Comparison of ENCODE assay signal across 1 mouse cellular context in the genomic region with DNA sequence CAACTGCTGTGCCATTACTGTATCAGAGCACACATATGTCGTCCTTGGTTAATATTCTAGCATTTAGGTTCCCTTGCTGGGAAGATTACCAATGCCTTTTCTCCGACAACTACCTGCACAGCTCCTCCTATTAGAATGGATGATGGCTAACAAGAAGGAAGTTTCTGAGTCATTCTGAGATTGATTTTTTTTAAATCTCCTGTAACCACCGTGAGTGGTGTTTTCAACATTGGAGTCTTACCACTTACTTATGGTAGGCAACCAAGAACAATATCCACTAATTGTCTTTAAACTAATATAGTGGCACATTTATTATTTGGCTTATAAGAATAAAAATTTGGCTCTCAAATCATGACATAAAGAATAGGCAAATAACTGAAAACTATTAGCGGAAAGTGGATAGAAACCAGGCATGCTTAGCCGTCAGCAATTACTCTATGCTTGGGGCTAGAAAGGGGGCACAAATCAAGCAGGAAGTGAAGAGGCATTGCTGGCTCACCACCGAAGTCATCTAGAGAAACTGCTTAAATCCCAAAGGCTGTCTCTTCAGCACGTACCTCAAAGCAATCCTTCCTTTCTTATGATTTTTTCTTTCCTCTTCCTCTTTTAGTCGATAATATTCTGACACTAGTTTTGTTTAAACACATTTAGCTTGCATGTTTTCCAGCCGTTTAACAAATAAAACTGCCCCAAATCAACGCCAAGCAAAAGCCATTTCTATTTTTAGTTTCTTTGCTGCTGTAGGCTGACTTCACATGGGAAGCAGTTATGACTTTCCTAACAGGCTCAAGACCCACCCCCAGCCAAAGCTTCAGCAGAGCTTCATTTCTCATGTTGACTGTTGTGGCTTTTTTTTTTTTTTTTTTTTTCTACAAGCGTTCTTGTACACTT.
A peak's percentile ranks its signal among the peaks of the same experiment; 100 is the strongest.
TF ChIP-seq lines count a peak whose summit lies in the region.

No protein-coding gene starts in this region.

TF ChIP-seq in CH12.LX, 34 proteins besides CTCF, POLR2A, EP300 and RAD21 (continued from another document):
- no peak for TF ChIP-seq ELF1 (IDR thresholded peaks at IDR 0.05; ENCODE audit: low read depth, low read length)
- TF ChIP-seq CHD2 (IDR thresholded peaks at IDR 0.05; ENCODE audit: low read length) = peak; percentile 87
- peak; percentile 95 for TF ChIP-seq MEF2A (IDR thresholded peaks at IDR 0.05; ENCODE audit: borderline replicate concordance, low read depth, low read length)
- no peak; the same call in 1 of the 2 replicates for TF ChIP-seq UBTF (IDR thresholded peaks at IDR 0.05; ENCODE audit: low read depth, low read length)
- peak; percentile 97 for TF ChIP-seq JUND (conservative IDR thresholded peaks at IDR 0.05; ENCODE audit: low read depth, low read length)
- no peak for TF ChIP-seq POLR2AphosphoS2 (IDR thresholded peaks at IDR 0.05; ENCODE audit: low read depth, low read length)
- TF ChIP-seq ETS1 (conservative IDR thresholded peaks at IDR 0.05; ENCODE audit: low read depth, low read length) = peak; percentile 92
- peak; percentile 93 for TF ChIP-seq RCOR1 (conservative IDR thresholded peaks at IDR 0.05; ENCODE audit: low read depth, low read length)
- TF ChIP-seq SIN3A (IDR thresholded peaks at IDR 0.05; ENCODE audit: low read length) = peak; percentile 45
- no peak for TF ChIP-seq ZMIZ1 (IDR thresholded peaks at IDR 0.05; ENCODE audit: low read depth, low read length)
- TF ChIP-seq MAX (IDR thresholded peaks at IDR 0.05; ENCODE audit: low read length) = no peak; the same call in 1 of the 2 replicates
- no peak for TF ChIP-seq USF1 (IDR thresholded peaks at IDR 0.05; ENCODE audit: low read depth, low read length)
- 0 out of 2 replicates have a peak, but pooled peaks have one; percentile 42 for TF ChIP-seq TCF12 (IDR thresholded peaks at IDR 0.05; ENCODE audit: low read depth, low read length)
- TF ChIP-seq JUN (IDR thresholded peaks at IDR 0.05; ENCODE audit: insufficient read depth, low read depth, low read length) = peak; percentile 87
- TF ChIP-seq NELFE (IDR thresholded peaks at IDR 0.05; ENCODE audit: low read depth, low read length) = no peak
- TF ChIP-seq MYC (IDR thresholded peaks at IDR 0.05; ENCODE audit: low read depth, low read length) = peak; percentile 70
TF ChIP-seq in CH12.LX: peak in this region for 15.
